Mouse (Mus musculus): ENCODE measurements around the gene Ubl4b. TPM values are rescaled to one million over a fixed set of nuclear protein-coding genes. Genes with fewer than 3 reads are reported as not detected.

Ubl4b gene
- total RNA-seq, 2 experiments from 2014 or later, result not detected

GRCm38 (mm10) chr3:107568721-107569120 is 13.8 kb upstream of the Ubl4b start:
- ATAC-seq (replicated peaks; ENCODE audit: poor library complexity), result no peak

GRCm38 (mm10) chr3:107567766-107568165 is 12.9 kb upstream of the Ubl4b start:
- ATAC-seq (replicated peaks; ENCODE audit: poor library complexity), result no peak

- no peak for ATAC-seq (replicated peaks; ENCODE audit: poor library complexity)
Observed at GRCm38 (mm10) chr3:107565331-107565730, 10.5 kb upstream of the Ubl4b start.

GRCm38 (mm10) chr3:107563880-107564279 is 9.0 kb upstream of the Ubl4b start:
- ATAC-seq (replicated peaks; ENCODE audit: poor library complexity), result no peak

GRCm38 (mm10) chr3:107562591-107562990 is 7.7 kb upstream of the Ubl4b start:
- ATAC-seq (replicated peaks; ENCODE audit: poor library complexity), result no peak

GRCm38 (mm10) chr3:107562104-107562503 is 7.2 kb upstream of the Ubl4b start:
- ATAC-seq (replicated peaks; ENCODE audit: poor library complexity), result no peak

GRCm38 (mm10) chr3:107559183-107559582 is 4.3 kb upstream of the Ubl4b start:
- ATAC-seq (replicated peaks; ENCODE audit: poor library complexity), result peak; percentile 97

- ATAC-seq (replicated peaks; ENCODE audit: poor library complexity), result no peak
Observed at GRCm38 (mm10) chr3:107558740-107559139, 3.9 kb upstream of the Ubl4b start.

GRCm38 (mm10) chr3:107550409-107551049 is 4.3 kb downstream of the Ubl4b start:
- ATAC-seq (replicated peaks; ENCODE audit: poor library complexity), result peak; percentile 65

GRCm38 (mm10) chr3:107546956-107547355 is 7.9 kb downstream of the Ubl4b start:
- ATAC-seq (replicated peaks; ENCODE audit: poor library complexity), result no peak

- ATAC-seq (replicated peaks; ENCODE audit: poor library complexity), result no peak
Observed at GRCm38 (mm10) chr3:107545716-107546412, 9.0 kb downstream of the Ubl4b start.

GRCm38 (mm10) chr3:107545278-107545677 is 9.6 kb downstream of the Ubl4b start:
- ATAC-seq (replicated peaks; ENCODE audit: poor library complexity), result no peak

- ATAC-seq (replicated peaks; ENCODE audit: poor library complexity), result no peak
Observed at GRCm38 (mm10) chr3:107543158-107544080, 11.5 kb downstream of the Ubl4b start.

GRCm38 (mm10) chr3:107542584-107542983 is 12.3 kb downstream of the Ubl4b start:
- ATAC-seq (replicated peaks; ENCODE audit: poor library complexity), result no peak

- no peak for ATAC-seq (replicated peaks; ENCODE audit: poor library complexity)
Observed at GRCm38 (mm10) chr3:107537504-107537889, 17.4 kb downstream of the Ubl4b start.

GRCm38 (mm10) chr3:107536810-107537503 is 17.9 kb downstream of the Ubl4b start:
- no peak for ATAC-seq (replicated peaks; ENCODE audit: poor library complexity)

GRCm38 (mm10) chr3:107534951-107535350 is 19.9 kb downstream of the Ubl4b start:
- ATAC-seq (replicated peaks; ENCODE audit: poor library complexity), result no peak

GRCm38 (mm10) chr3:107533532-107533931 is 21.3 kb downstream of the Ubl4b start:
- no peak for ATAC-seq (replicated peaks; ENCODE audit: poor library complexity)

- no peak for ATAC-seq (replicated peaks; ENCODE audit: poor library complexity)
Observed at GRCm38 (mm10) chr3:107530581-107530980, 24.3 kb downstream of the Ubl4b start.

GRCm38 (mm10) chr3:107529182-107529581 is 25.7 kb downstream of the Ubl4b start:
- ATAC-seq (replicated peaks; ENCODE audit: poor library complexity), result no peak

Data from megakaryocyte progenitor cell, adult 5-6 weeks (primary cell).